Mouse (Mus musculus) mouse trophoblast stem cell (cell line): ENCODE data around the gene Pik3c2b.
"Not testable (repeated sequence)": the region's sequence is repeated elsewhere in the genome, so short reads cannot be mapped to it uniquely, and the experiment has no call there.

ENCODE experiments used
- in situ Hi-C, 2 experiments: fragments of 300-500 bp; cut with MseI, MboI; formaldehyde crosslinking; loops; 2 replicates in 1 of 2; 3 replicates in 1 of 2; pipeline ENCODE4 v1.15.1; 2025

Gene Pik3c2b

GRCm38 (mm10) chr1:133033316-133034090 is 12.0 kb upstream of the Pik3c2b start:
- in situ Hi-C loops, result no loop called here

GRCm38 (mm10) chr1:133034091-133034460 is 11.4 kb upstream of the Pik3c2b start:
- in situ Hi-C loops, result no loop called here

- in situ Hi-C loops, result not testable (repeated sequence)
Observed at GRCm38 (mm10) chr1:133034682-133035081, 10.8 kb upstream of the Pik3c2b start.

GRCm38 (mm10) chr1:133039505-133039949 is 5.9 kb upstream of the Pik3c2b start:
- in situ Hi-C loops, result no loop called here

- in situ Hi-C loops, result loop anchor here in 1 of 2 experiments (10.0 kb wide), 1 partner anchor 89 kb away; the partner anchor contains the start of gene Ppp1r15b
Observed at GRCm38 (mm10) chr1:133045861-133046440, 484 bp downstream of the Pik3c2b start.

GRCm38 (mm10) chr1:133046441-133046931 is 1.0 kb downstream of the Pik3c2b start:
- in situ Hi-C loops, result loop anchor here in 1 of 2 experiments (10.0 kb wide), 1 partner anchor 88 kb away; the partner anchor contains the start of gene Ppp1r15b

GRCm38 (mm10) chr1:133047575-133047974 is 2.1 kb downstream of the Pik3c2b start:
- in situ Hi-C loops, result loop anchor here in 1 of 2 experiments (10.0 kb wide), 1 partner anchor 87 kb away; the partner anchor contains the start of gene Ppp1r15b

GRCm38 (mm10) chr1:133048690-133049089 is 3.2 kb downstream of the Pik3c2b start:
- in situ Hi-C loops, result loop anchor here in 1 of 2 experiments (10.0 kb wide), 1 partner anchor 86 kb away; the partner anchor contains the start of gene Ppp1r15b

GRCm38 (mm10) chr1:133050001-133050431 is 4.5 kb downstream of the Pik3c2b start:
- in situ Hi-C loops, result loop anchor here (5.0 kb wide), 1 partner anchor 37 kb away; no protein-coding TSS in a partner anchor

GRCm38 (mm10) chr1:133051829-133052228 is 6.4 kb downstream of the Pik3c2b start:
- in situ Hi-C loops, result loop anchor here (5.0 kb wide), 1 partner anchor 35 kb away; no protein-coding TSS in a partner anchor

- in situ Hi-C loops, result loop anchor here (5.0 kb wide), 1 partner anchor 34 kb away; no protein-coding TSS in a partner anchor
Observed at GRCm38 (mm10) chr1:133053034-133053433, 7.6 kb downstream of the Pik3c2b start.

GRCm38 (mm10) chr1:133054326-133054725 is 8.9 kb downstream of the Pik3c2b start:
- in situ Hi-C loops, result loop anchor here (5.0 kb wide), 1 partner anchor 33 kb away; no protein-coding TSS in a partner anchor

GRCm38 (mm10) chr1:133057345-133058034 is 12.0 kb downstream of the Pik3c2b start:
- in situ Hi-C loops, result no loop called here

- in situ Hi-C loops, result no loop called here
Observed at GRCm38 (mm10) chr1:133059592-133059991, 14.1 kb downstream of the Pik3c2b start.

- in situ Hi-C loops, result no loop called here
Observed at GRCm38 (mm10) chr1:133060681-133061080, 15.2 kb downstream of the Pik3c2b start.

- in situ Hi-C loops, result no loop called here
Observed at GRCm38 (mm10) chr1:133063164-133063563, 17.7 kb downstream of the Pik3c2b start.

GRCm38 (mm10) chr1:133068268-133068667 is 22.8 kb downstream of the Pik3c2b start:
- in situ Hi-C loops, result no loop called here

- in situ Hi-C loops, result no loop called here
Observed at GRCm38 (mm10) chr1:133068669-133069274, 23.3 kb downstream of the Pik3c2b start.

GRCm38 (mm10) chr1:133069275-133070120 is 24.0 kb downstream of the Pik3c2b start:
- in situ Hi-C loops, result no loop called here

GRCm38 (mm10) chr1:133070157-133070556 is 24.7 kb downstream of the Pik3c2b start:
- in situ Hi-C loops, result no loop called here
